Mouse (Mus musculus) neural tube, embryonic 14.5 days (tissue): ENCODE measurements at regions not wholly inside any gene's neighbourhood (a gene's known extent, or its start where the extent isn't known, plus 50 kb on each side); places are given as distances from the start of the nearest gene placed in this dataset.

Experiments
- ATAC-seq: fragments of 200-750 bp; cut with Nextera tagmentation; 2 replicates; pipeline ENCODE4 v1.8.0; 2017; ENCODE audit warnings: low read depth, mild to moderate bottlenecking, moderate TSS enrichment, moderate library complexity
- H3K27ac ChIP-seq: fragments of 300-500 bp; sonication (generic); 2 replicates; pipeline ENCODE4 v1.5.1; 2014; ENCODE audit warnings: low read depth, mild to moderate bottlenecking, control low read depth, low read length, moderate library complexity, mixed read lengths
- H3K27me3 ChIP-seq: fragments of 300-500 bp; sonication (generic); 2 replicates; pipeline ENCODE4 v1.6.1; 2014; ENCODE audit warnings: low read length; ENCODE audit not compliant: control insufficient read depth, insufficient read depth
- H3K36me3 ChIP-seq: fragments of 300-500 bp; sonication (generic); 2 replicates; pipeline ENCODE4 v1.6.1; 2014; ENCODE audit warnings: low read length, mixed read lengths; ENCODE audit not compliant: control insufficient read depth, insufficient read depth
- H3K4me1 ChIP-seq: fragments of 300-500 bp; sonication (generic); 2 replicates; pipeline ENCODE4 v1.6.1; 2014; ENCODE audit warnings: low read length; ENCODE audit not compliant: control insufficient read depth, insufficient read depth
- H3K4me2 ChIP-seq: fragments of 300-500 bp; sonication (generic); 2 replicates; pipeline ENCODE4 v1.6.1; 2014; ENCODE audit warnings: mild to moderate bottlenecking, low read depth, low read length, control low read depth
- H3K4me3 ChIP-seq: fragments of 300-500 bp; sonication (generic); 2 replicates; pipeline ENCODE4 v1.5.1; 2014; ENCODE audit warnings: low read depth, low read length, control low read depth, mixed read lengths
- H3K9ac ChIP-seq: fragments of 300-500 bp; sonication (generic); replicated peaks from 2 replicates; pipeline ENCODE4 v1.6.1; 2014; ENCODE audit warnings: low read depth, mild to moderate bottlenecking, control low read depth, low read length, mixed read lengths
- H3K9me3 ChIP-seq: fragments of 300-500 bp; sonication (generic); 2 replicates; pipeline ENCODE4 v1.6.1; 2016; ENCODE audit warnings: low read length; ENCODE audit not compliant: control insufficient read depth
- WGBS: fragments of 180-500 bp; shearing (Covaris S2); extraction: QIAGEN DNeasy Blood & Tissue Kit; methylation state at CpG from one replicate; pipeline ENCODE4 v1.1.7; 2014; 5-methylcytosine and 5-hydroxymethylcytosine counted together

- Histone ChIP-seq H3K36me3 (no peaks in the 10 kb centered on the region), H3K4me3 (no peak overlapping the region), H3K27me3 (no peaks in the 10 kb centered on the region), H3K4me2 (no peak overlapping the region), H3K4me1 (peaks cover 7% of the 10 kb centered on the region), H3K9me3 (no peaks in the 10 kb centered on the region), H3K27ac (no peak overlapping the region), H3K9ac (no peak overlapping the region)
- 59% methylated on average over 1 of the region's 1 CpGs for WGBS
- ATAC-seq: no peak
Observed at GRCm38 (mm10) chr4:95318561-95318960, 238.7 kb upstream of the Fggy start.

GRCm38 (mm10) chr4:95319036-95319435 lies 238.3 kb upstream of the Fggy start:
- Histone ChIP-seq H3K9me3 (no peaks in the 10 kb centered on the region), H3K4me3 (no peak overlapping the region), H3K4me2 (no peak overlapping the region), H3K9ac (no peak overlapping the region), H3K27me3 (no peaks in the 10 kb centered on the region), H3K36me3 (no peaks in the 10 kb centered on the region), H3K27ac (no peak overlapping the region), H3K4me1 (peaks cover 7% of the 10 kb centered on the region)
- ATAC-seq: no peak
- WGBS: 62% methylated on average over 6 of the region's 6 CpGs

- no peaks in the 10 kb centered on the region for H3K36me3 ChIP-seq
- H3K9me3 ChIP-seq: no peaks in the 10 kb centered on the region
- H3K9ac ChIP-seq: no peak overlapping the region
- 70% methylated on average over 1 of the region's 1 CpGs for WGBS
- no peaks in the 10 kb centered on the region for H3K4me1 ChIP-seq
- no peak overlapping the region for H3K4me3 ChIP-seq
- no peak overlapping the region for H3K27ac ChIP-seq
- no peak for ATAC-seq
- no peak overlapping the region for H3K4me2 ChIP-seq
- no peaks in the 10 kb centered on the region for H3K27me3 ChIP-seq
Observed at GRCm38 (mm10) chr4:95325861-95326260, 231.4 kb upstream of the Fggy start.

- Histone ChIP-seq H3K27ac (no peak overlapping the region), H3K27me3 (no peaks in the 10 kb centered on the region), H3K9me3 (no peaks in the 10 kb centered on the region), H3K4me3 (no peak overlapping the region), H3K4me1 (no peaks in the 10 kb centered on the region), H3K9ac (no peak overlapping the region), H3K36me3 (no peaks in the 10 kb centered on the region), H3K4me2 (no peak overlapping the region)
- no peak for ATAC-seq
- WGBS: 88% methylated on average over 2 of the region's 2 CpGs
Observed at GRCm38 (mm10) chr4:95339822-95340221, 217.5 kb upstream of the Fggy start.

GRCm38 (mm10) chr4:95340926-95341325 lies 216.4 kb upstream of the Fggy start:
- Histone ChIP-seq H3K4me3 (no peak overlapping the region), H3K4me2 (no peak overlapping the region), H3K36me3 (no peaks in the 10 kb centered on the region), H3K9ac (no peak overlapping the region), H3K9me3 (no peaks in the 10 kb centered on the region), H3K4me1 (no peaks in the 10 kb centered on the region), H3K27me3 (no peaks in the 10 kb centered on the region), H3K27ac (no peak overlapping the region)
- no peak for ATAC-seq
- WGBS: 77% methylated on average over 3 of the region's 3 CpGs

GRCm38 (mm10) chr4:95346722-95347197 lies 210.5 kb upstream of the Fggy start:
- H3K9me3 ChIP-seq: no peaks in the 10 kb centered on the region
- H3K27me3 ChIP-seq: no peaks in the 10 kb centered on the region
- H3K4me2 ChIP-seq: no peak overlapping the region
- no peak overlapping the region for H3K27ac ChIP-seq
- peaks cover 8% of the 10 kb centered on the region; the same call in 1 of the 2 replicates for H3K4me1 ChIP-seq
- ATAC-seq: peak; percentile 87
- H3K4me3 ChIP-seq: no peak overlapping the region
- WGBS: 22% methylated on average over 3 of the region's 3 CpGs
- H3K9ac ChIP-seq: no peak overlapping the region
- H3K36me3 ChIP-seq: no peaks in the 10 kb centered on the region

GRCm38 (mm10) chr4:95347436-95347835 lies 209.9 kb upstream of the Fggy start:
- ATAC-seq: no peak
- H3K27ac ChIP-seq: no peak overlapping the region

GRCm38 (mm10) chr4:95348405-95349123 lies 208.7 kb upstream of the Fggy start:
- Histone ChIP-seq H3K36me3 (no peaks in the 10 kb centered on the region), H3K9me3 (no peaks in the 10 kb centered on the region), H3K4me2 (no peak overlapping the region), H3K9ac (no peak overlapping the region), H3K27me3 (no peaks in the 10 kb centered on the region), H3K27ac (no peak overlapping the region), H3K4me3 (no peak overlapping the region), H3K4me1 (peaks cover 8% of the 10 kb centered on the region; the same call in 1 of the 2 replicates)
- 86% methylated on average over 4 of the region's 4 CpGs for WGBS
- ATAC-seq: no peak

More at GRCm38 (mm10) chr4:95347436-95347835, 209.9 kb upstream of the Fggy start:
- Histone ChIP-seq H3K9ac (no peak overlapping the region), H3K4me3 (no peak overlapping the region), H3K4me1 (peaks cover 8% of the 10 kb centered on the region; the same call in 1 of the 2 replicates), H3K36me3 (no peaks in the 10 kb centered on the region), H3K9me3 (no peaks in the 10 kb centered on the region), H3K27me3 (no peaks in the 10 kb centered on the region), H3K4me2 (no peak overlapping the region)
- WGBS: 70% methylated on average over 2 of the region's 2 CpGs

GRCm38 (mm10) chr4:95353894-95354319 lies 203.4 kb upstream of the Fggy start:
- H3K4me3 ChIP-seq: no peak overlapping the region
- ATAC-seq: peak; percentile 54; the same call in 1 of the 2 replicates
- no peak overlapping the region for H3K4me2 ChIP-seq
- H3K9ac ChIP-seq: no peak overlapping the region
- 34% methylated on average over 7 of the region's 7 CpGs for WGBS
- no peaks in the 10 kb centered on the region for H3K4me1 ChIP-seq
- H3K27ac ChIP-seq: no peak overlapping the region
- no peaks in the 10 kb centered on the region for H3K9me3 ChIP-seq
- H3K27me3 ChIP-seq: no peaks in the 10 kb centered on the region
- H3K36me3 ChIP-seq: no peaks in the 10 kb centered on the region
